Mouse (Mus musculus): ENCODE measurements around the gene Mrpl54. TPM values are rescaled to one million over a fixed set of nuclear protein-coding genes. Genes with fewer than 3 reads are reported as not detected.

The Mrpl54 gene
- 10 to 100 TPM; 83.0 to 96.2 TPM for total RNA-seq (2021)
- long read RNA-seq, experiment 1, transcript Mrpl54-201 (3 exons, 604 nt) = major isoform, 42 of 45 reads
- long read RNA-seq, experiment 1, partial matches to known transcripts = 2 of 45 reads
- long read RNA-seq, experiment 1, other reads (novel, unspliced or antisense) = 0 of 45 reads
- long read RNA-seq, experiment 2, transcript Mrpl54-201 (3 exons, 604 nt) = major isoform, 47 of 48 reads
- long read RNA-seq, experiment 2, partial matches to known transcripts = 0 of 48 reads
- long read RNA-seq, experiment 2, other reads (novel, unspliced or antisense) = 0 of 48 reads

GRCm38 (mm10) chr10:81266211-81267105 is at the start of gene Mrpl54, which contains the start of gene Apba3:
Gene Mrpl54 (minus strand): TSS chr10:81266934.
Gene Apba3 (plus strand): TSS chr10:81266960.
- DNase-seq = peak; percentile 98 to 99
- intact Hi-C loops (cut with DNase I) = loop anchor here (10.0 kb wide), 1 partner anchor 552 kb away; no protein-coding TSS in a partner anchor

- DNase-seq = no peak
- intact Hi-C loops (cut with DNase I) = no loop called here
Measured at GRCm38 (mm10) chr10:81315587-81315986, 48.9 kb upstream of the Mrpl54 start.

- no peak for DNase-seq
- intact Hi-C loops (cut with DNase I) = no loop called here
Measured at GRCm38 (mm10) chr10:81314201-81314600, 47.5 kb upstream of the Mrpl54 start.

- intact Hi-C loops (cut with DNase I) = no loop called here
- DNase-seq = no peak
Measured at GRCm38 (mm10) chr10:81313581-81313980, 46.8 kb upstream of the Mrpl54 start.

GRCm38 (mm10) chr10:81309571-81309970 is 42.8 kb upstream of the Mrpl54 start:
- intact Hi-C loops (cut with DNase I) = no loop called here
- DNase-seq = no peak

- no peak for DNase-seq
- intact Hi-C loops (cut with DNase I) = no loop called here
Measured at GRCm38 (mm10) chr10:81306837-81307682, 40.3 kb upstream of the Mrpl54 start.

GRCm38 (mm10) chr10:81306173-81306668 is 39.5 kb upstream of the Mrpl54 start:
- no peak for DNase-seq
- intact Hi-C loops (cut with DNase I) = no loop called here

- DNase-seq = no peak
- intact Hi-C loops (cut with DNase I) = loop anchor here (1.0 kb wide), 1 partner anchor 16 kb away; no protein-coding TSS in a partner anchor
Measured at GRCm38 (mm10) chr10:81305663-81306062, 38.9 kb upstream of the Mrpl54 start.

GRCm38 (mm10) chr10:81304597-81305238 is 38.0 kb upstream of the Mrpl54 start:
- DNase-seq = peak; percentile 67 to 77
- intact Hi-C loops (cut with DNase I) = loop anchor here (1.0 kb wide), 1 partner anchor 15 kb away; no protein-coding TSS in a partner anchor

GRCm38 (mm10) chr10:81303761-81304160 is 37.0 kb upstream of the Mrpl54 start:
- DNase-seq = no peak
- intact Hi-C loops (cut with DNase I) = no loop called here

- DNase-seq = no peak
- intact Hi-C loops (cut with DNase I) = no loop called here
Measured at GRCm38 (mm10) chr10:81303258-81303657, 36.5 kb upstream of the Mrpl54 start.

- intact Hi-C loops (cut with DNase I) = no loop called here
- peak in 1 of 2 experiments; percentile 50 for DNase-seq
Measured at GRCm38 (mm10) chr10:81302781-81303218, 36.1 kb upstream of the Mrpl54 start.

- no peak for DNase-seq
- intact Hi-C loops (cut with DNase I) = no loop called here
Measured at GRCm38 (mm10) chr10:81302288-81302687, 35.6 kb upstream of the Mrpl54 start.

GRCm38 (mm10) chr10:81301321-81301720 is 34.6 kb upstream of the Mrpl54 start:
- intact Hi-C loops (cut with DNase I) = no loop called here
- DNase-seq = no peak

- intact Hi-C loops (cut with DNase I) = no loop called here
- DNase-seq = no peak
Measured at GRCm38 (mm10) chr10:81300352-81300907, 33.7 kb upstream of the Mrpl54 start.

GRCm38 (mm10) chr10:81299585-81300351 is 33.0 kb upstream of the Mrpl54 start:
- intact Hi-C loops (cut with DNase I) = no loop called here
- no peak for DNase-seq

- intact Hi-C loops (cut with DNase I) = no loop called here
- no peak for DNase-seq
Measured at GRCm38 (mm10) chr10:81298369-81299100, 31.8 kb upstream of the Mrpl54 start.

GRCm38 (mm10) chr10:81297845-81298244 is 31.1 kb upstream of the Mrpl54 start:
- intact Hi-C loops (cut with DNase I) = no loop called here
- DNase-seq = peak; percentile 58 to 60

Measured in heart, postnatal 14 days (tissue).